Mouse (Mus musculus): ENCODE measurements around the gene Btbd9.

Gene Btbd9

GRCm38 (mm10) chr17:30193615-30194014 is 382.7 kb downstream of the Btbd9 start:
- in situ Hi-C loops (cut with MboI; ENCODE audit: low sequenced_read_pairs) = no loop called here

- in situ Hi-C loops (cut with MboI; ENCODE audit: low sequenced_read_pairs) = no loop called here
These were observed 383.8 kb downstream of the Btbd9 start for GRCm38 (mm10) chr17:30192416-30193005.

- in situ Hi-C loops (cut with MboI; ENCODE audit: low sequenced_read_pairs) = no loop called here
These were observed 385.1 kb downstream of the Btbd9 start for GRCm38 (mm10) chr17:30191097-30191640.

GRCm38 (mm10) chr17:30188031-30188981 is 388.0 kb downstream of the Btbd9 start:
- in situ Hi-C loops (cut with MboI; ENCODE audit: low sequenced_read_pairs) = no loop called here

- in situ Hi-C loops (cut with MboI; ENCODE audit: low sequenced_read_pairs) = no loop called here
These were observed 388.7 kb downstream of the Btbd9 start for GRCm38 (mm10) chr17:30187581-30187980.

- in situ Hi-C loops (cut with MboI; ENCODE audit: low sequenced_read_pairs) = no loop called here
These were observed 389.1 kb downstream of the Btbd9 start for GRCm38 (mm10) chr17:30187154-30187553.

GRCm38 (mm10) chr17:30183561-30183960 is 392.7 kb downstream of the Btbd9 start:
- in situ Hi-C loops (cut with MboI; ENCODE audit: low sequenced_read_pairs) = no loop called here

- in situ Hi-C loops (cut with MboI; ENCODE audit: low sequenced_read_pairs) = no loop called here
These were observed 394.2 kb downstream of the Btbd9 start for GRCm38 (mm10) chr17:30182063-30182462.

GRCm38 (mm10) chr17:30181554-30181953 is 394.7 kb downstream of the Btbd9 start:
- in situ Hi-C loops (cut with MboI; ENCODE audit: low sequenced_read_pairs) = no loop called here

GRCm38 (mm10) chr17:30180197-30180596 is 396.1 kb downstream of the Btbd9 start:
- in situ Hi-C loops (cut with MboI; ENCODE audit: low sequenced_read_pairs) = no loop called here

GRCm38 (mm10) chr17:30178402-30178801 is 397.9 kb downstream of the Btbd9 start:
- in situ Hi-C loops (cut with MboI; ENCODE audit: low sequenced_read_pairs) = no loop called here

- in situ Hi-C loops (cut with MboI; ENCODE audit: low sequenced_read_pairs) = no loop called here
These were observed 398.9 kb downstream of the Btbd9 start for GRCm38 (mm10) chr17:30177435-30177834.

Measured in CH12F3 (cell line).